Mouse (Mus musculus): ENCODE data around the gene Wdr38. TPM values are rescaled to one million over a fixed set of nuclear protein-coding genes. Genes with fewer than 3 reads are reported as not detected.

Gene Wdr38
- total and polyA plus RNA-seq, 2 experiments from 2014 or later, result 0.66 to 1.2 TPM

DNA sequence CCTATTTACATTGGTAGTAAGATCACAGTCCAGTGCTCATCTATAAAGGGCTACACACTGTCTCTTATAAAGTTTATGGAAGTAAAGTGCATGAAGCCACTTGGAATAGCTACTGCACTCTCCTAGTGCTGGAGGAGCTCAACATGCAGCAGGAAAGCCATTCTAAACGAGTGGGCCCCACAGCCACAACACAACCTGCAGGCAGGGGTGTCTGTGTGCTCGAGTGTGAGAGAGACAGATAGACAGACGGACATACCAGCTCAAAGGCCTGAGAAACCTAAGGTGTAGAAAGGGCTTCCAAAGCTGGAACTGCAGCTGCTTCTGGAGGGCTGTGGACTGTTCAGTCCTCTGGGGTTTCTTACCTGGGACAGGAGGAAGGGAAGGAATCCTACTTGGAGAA is 19.3 kb downstream of the Wdr38 start:
- peaks cover 62% of the 10 kb centered on the region for H3K36me3 ChIP-seq (ENCODE audit: insufficient read depth, low read length)

DNA sequence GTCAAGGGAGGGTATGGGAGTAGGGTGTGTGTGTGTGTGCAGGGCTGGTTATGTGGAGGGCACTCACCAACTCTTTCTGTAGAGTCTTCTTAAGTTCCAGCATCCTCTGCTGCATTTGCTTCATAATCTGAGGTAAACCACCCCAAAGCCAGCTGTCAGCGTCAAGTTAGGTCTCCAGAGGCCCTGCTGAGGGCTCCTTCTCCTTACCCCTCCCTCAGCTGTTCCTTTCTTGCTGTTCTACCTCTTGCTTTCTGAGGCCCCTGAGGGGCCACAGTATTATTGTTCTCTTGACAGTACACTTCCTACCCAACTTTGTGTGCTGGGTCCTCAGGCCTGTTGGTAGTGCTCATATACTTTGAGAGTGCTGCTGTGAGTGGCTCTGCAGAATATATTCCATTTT is 22.7 kb downstream of the Wdr38 start:
- Histone ChIP-seq H3K4me3 (ENCODE audit: low read length) (no peak overlapping the region), H3K27me3 (ENCODE audit: insufficient read depth, low read length) (no peaks in the 10 kb centered on the region), H3K4me2 (ENCODE audit: low read depth, low read length) (no peak overlapping the region), H3K4me1 (ENCODE audit: insufficient read depth, low read length) (no peaks in the 10 kb centered on the region), H3K9ac (replicated peaks; ENCODE audit: low read length) (no peak overlapping the region), H3K27ac (no peak overlapping the region), H3K9me3 (ENCODE audit: low read length) (no peaks in the 10 kb centered on the region), H3K36me3 (ENCODE audit: insufficient read depth, low read length) (peaks cover 79% of the 10 kb centered on the region)
- WGBS, result 81% methylated on average over 1 of the region's 1 CpGs
- ATAC-seq (no peak), DNase-seq (ENCODE audit: low spot score) (no peak)
- TF ChIP-seq CTCF (IDR thresholded peaks at IDR 0.05; ENCODE audit: low read depth), result no peak

More for the DNA sequence above, 19.3 kb downstream of the Wdr38 start:
- Histone ChIP-seq H3K4me3 (ENCODE audit: low read length) (no peak overlapping the region), H3K4me2 (ENCODE audit: low read depth, low read length) (no peak overlapping the region), H3K9ac (replicated peaks; ENCODE audit: low read length) (no peak overlapping the region), H3K4me1 (ENCODE audit: insufficient read depth, low read length) (no peaks in the 10 kb centered on the region), H3K27ac (no peak overlapping the region), H3K9me3 (ENCODE audit: low read length) (no peaks in the 10 kb centered on the region), H3K27me3 (ENCODE audit: insufficient read depth, low read length) (no peaks in the 10 kb centered on the region)
- DNase-seq (ENCODE audit: low spot score) (no peak), ATAC-seq (no peak)
- TF ChIP-seq CTCF (IDR thresholded peaks at IDR 0.05; ENCODE audit: low read depth), result no peak
- 79% methylated on average over 3 of the region's 3 CpGs for WGBS

GRCm38 (mm10) chr2:39031611-39032010 is 34.3 kb downstream of the Wdr38 start:
- Histone ChIP-seq H3K4me3 (ENCODE audit: low read length) (no peak overlapping the region), H3K27me3 (ENCODE audit: insufficient read depth, low read length) (no peaks in the 10 kb centered on the region), H3K27ac (no peak overlapping the region), H3K36me3 (ENCODE audit: insufficient read depth, low read length) (peaks cover 42% of the 10 kb centered on the region), H3K9ac (replicated peaks; ENCODE audit: low read length) (no peak overlapping the region), H3K9me3 (ENCODE audit: low read length) (no peaks in the 10 kb centered on the region), H3K4me2 (ENCODE audit: low read depth, low read length) (no peak overlapping the region), H3K4me1 (ENCODE audit: insufficient read depth, low read length) (no peaks in the 10 kb centered on the region)
- TF ChIP-seq CTCF (IDR thresholded peaks at IDR 0.05; ENCODE audit: low read depth), result no peak
- DNase-seq (ENCODE audit: low spot score), result no peak
- WGBS, result 86% methylated on average over 1 of the region's 1 CpGs
- no peak for ATAC-seq

GRCm38 (mm10) chr2:39040215-39040614 is 42.9 kb downstream of the Wdr38 start:
- 94% methylated on average over 1 of the region's 1 CpGs for WGBS
- no peaks in the 10 kb centered on the region for H3K4me1 ChIP-seq (ENCODE audit: insufficient read depth, low read length)
- DNase-seq (ENCODE audit: low spot score) (no peak), ATAC-seq (no peak)
- no peak overlapping the region for H3K27ac ChIP-seq
- no peaks in the 10 kb centered on the region for H3K27me3 ChIP-seq (ENCODE audit: insufficient read depth, low read length)
- no peak overlapping the region for H3K4me3 ChIP-seq (ENCODE audit: low read length)
- H3K36me3 ChIP-seq (ENCODE audit: insufficient read depth, low read length), result peaks cover 47% of the 10 kb centered on the region
- H3K4me2 ChIP-seq (ENCODE audit: low read depth, low read length), result no peak overlapping the region
- H3K9ac ChIP-seq (replicated peaks; ENCODE audit: low read length), result no peak overlapping the region
- TF ChIP-seq CTCF (IDR thresholded peaks at IDR 0.05; ENCODE audit: low read depth), result no peak
- no peaks in the 10 kb centered on the region for H3K9me3 ChIP-seq (ENCODE audit: low read length)

DNA sequence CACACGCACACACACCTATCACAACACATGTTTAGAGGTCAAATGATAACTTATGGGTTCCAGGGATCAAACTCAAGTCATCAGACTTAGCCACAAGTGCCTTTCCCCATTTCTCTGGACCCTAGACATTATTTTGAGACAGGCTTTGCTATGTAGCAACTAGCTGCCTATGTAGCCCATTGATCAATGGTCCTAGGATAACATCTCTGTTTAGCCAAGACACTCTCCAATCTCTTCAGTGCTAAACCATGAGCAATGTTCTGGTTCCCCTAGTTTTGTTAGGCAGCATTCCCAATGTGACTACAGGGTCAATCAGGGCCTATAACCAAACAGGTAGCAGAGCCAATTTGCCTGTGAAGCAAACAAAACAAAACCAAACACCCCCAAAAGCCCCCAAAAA is 51.2 kb downstream of the Wdr38 start:
- Histone ChIP-seq H3K36me3 (ENCODE audit: insufficient read depth, low read length) (peaks cover 42% of the 10 kb centered on the region), H3K4me3 (ENCODE audit: low read length) (no peak overlapping the region), H3K27ac (no peak overlapping the region), H3K9ac (replicated peaks; ENCODE audit: low read length) (no peak overlapping the region), H3K4me2 (ENCODE audit: low read depth, low read length) (no peak overlapping the region), H3K4me1 (ENCODE audit: insufficient read depth, low read length) (no peaks in the 10 kb centered on the region), H3K27me3 (ENCODE audit: insufficient read depth, low read length) (no peaks in the 10 kb centered on the region), H3K9me3 (ENCODE audit: low read length) (no peaks in the 10 kb centered on the region)
- 96% methylated on average over 1 of the region's 1 CpGs for WGBS
- no peak for TF ChIP-seq CTCF (IDR thresholded peaks at IDR 0.05; ENCODE audit: low read depth)
- DNase-seq (ENCODE audit: low spot score) (no peak), ATAC-seq (no peak)

Other genes starting within 250 kb of the Wdr38 start
- gene Nr6a1, start 69.8 kb upstream of the Wdr38 start, total RNA-seq (2014; rRNA removed), result 9.0 and 11.1 TPM in 2 replicates
- gene Nr6a1, start 69.8 kb upstream of the Wdr38 start, polyA plus RNA-seq (2015; fragmentation: Nextera tagmentation; extraction: Ambion mirVana), result 1.6 and 1.8 TPM in 2 replicates
- 7.5 and 8.8 TPM in 2 replicates for gene Olfml2a, start 65.5 kb upstream of the Wdr38 start, total RNA-seq (2014; rRNA removed)
- gene Olfml2a, start 65.5 kb upstream of the Wdr38 start, polyA plus RNA-seq (2015; fragmentation: Nextera tagmentation; extraction: Ambion mirVana), result 2.7 and 3.3 TPM in 2 replicates
- gene Arpc5l, start 7.9 kb downstream of the Wdr38 start, total RNA-seq (2014; rRNA removed), result 45.5 and 63.8 TPM in 2 replicates
- 176 and 181 TPM in 2 replicates for gene Arpc5l, start 7.9 kb downstream of the Wdr38 start, polyA plus RNA-seq (2015; fragmentation: Nextera tagmentation; extraction: Ambion mirVana)
- gene Rpl35, start 8.1 kb downstream of the Wdr38 start, total RNA-seq (2014; rRNA removed), result 41.1 and 46.1 TPM in 2 replicates
- 600 and 645 TPM in 2 replicates for gene Rpl35, start 8.1 kb downstream of the Wdr38 start, polyA plus RNA-seq (2015; fragmentation: Nextera tagmentation; extraction: Ambion mirVana)
- 12.8 and 17.4 TPM in 2 replicates for gene Golga1, start 68.1 kb downstream of the Wdr38 start, total RNA-seq (2014; rRNA removed)
- gene Golga1, start 68.1 kb downstream of the Wdr38 start, polyA plus RNA-seq (2015; fragmentation: Nextera tagmentation; extraction: Ambion mirVana), result 27.7 and 30.3 TPM in 2 replicates
- gene Scai, start 193.3 kb downstream of the Wdr38 start, total RNA-seq (2014; rRNA removed), result 67.1 and 124 TPM in 2 replicates
- gene Scai, start 193.3 kb downstream of the Wdr38 start, polyA plus RNA-seq (2015; fragmentation: Nextera tagmentation; extraction: Ambion mirVana), result 13.8 and 14.5 TPM in 2 replicates
- 42.8 and 46.1 TPM in 2 replicates for gene Ppp6c, start 229.0 kb downstream of the Wdr38 start, total RNA-seq (2014; rRNA removed)
- 48.6 and 50.3 TPM in 2 replicates for gene Ppp6c, start 229.0 kb downstream of the Wdr38 start, polyA plus RNA-seq (2015; fragmentation: Nextera tagmentation; extraction: Ambion mirVana)